Mouse (Mus musculus): Measurements from ENCODE around the gene Sardh. TPM values are rescaled to one million over a fixed set of nuclear protein-coding genes. Genes with fewer than 3 reads are reported as not detected.

Gene Sardh
- total and polyA plus RNA-seq, 3 experiments, result 0.11 TPM; not detected in 2

GRCm38 (mm10) chr2:27161526-27161925 lies 86.6 kb downstream of the Sardh start:
- no peak for ATAC-seq (ENCODE audit: extremely low read depth, insufficient number of reproducible peaks, low FRiP score, poor library complexity, severe bottlenecking)
- Histone ChIP-seq H3K9me3 (replicated peaks) (no peaks in the 10 kb centered on the region), H3K27me3 (ENCODE audit: insufficient read depth, low read length) (no peaks in the 10 kb centered on the region; the same call in 1 of the 2 replicates), H3K4me3 (ENCODE audit: low read depth, low read length) (no peak overlapping the region), H3K36me3 (replicated peaks) (no peaks in the 10 kb centered on the region), H3K4me1 (ENCODE audit: insufficient read depth, low read depth, low read length) (no peaks in the 10 kb centered on the region)
- no peak for DNase-seq (ENCODE audit: low spot score)
- TF ChIP-seq CTCF (IDR thresholded peaks at IDR 0.05; ENCODE audit: low read depth, low read length), result no peak
- no peak for TF ChIP-seq GATA1 (IDR thresholded peaks at IDR 0.05; ENCODE audit: borderline replicate concordance, low read length)
- no peak for TF ChIP-seq POLR2AphosphoS5 (IDR thresholded peaks at IDR 0.05; ENCODE audit: insufficient replicate concordance, low read depth, low read length)
- no peak for TF ChIP-seq TAL1 (conservative IDR thresholded peaks at IDR 0.05; ENCODE audit: low read depth, low read length)

GRCm38 (mm10) chr2:27156596-27156995 lies 91.5 kb downstream of the Sardh start:
- DNase-seq (ENCODE audit: low spot score) (no peak), ATAC-seq (ENCODE audit: extremely low read depth, insufficient number of reproducible peaks, low FRiP score, poor library complexity, severe bottlenecking) (no peak)
- Histone ChIP-seq H3K4me3 (ENCODE audit: low read depth, low read length) (no peak overlapping the region), H3K4me1 (ENCODE audit: insufficient read depth, low read depth, low read length) (no peaks in the 10 kb centered on the region), H3K36me3 (replicated peaks) (no peaks in the 10 kb centered on the region), H3K27me3 (ENCODE audit: insufficient read depth, low read length) (no peaks in the 10 kb centered on the region), H3K9me3 (replicated peaks) (no peaks in the 10 kb centered on the region)
- no peak for TF ChIP-seq GATA1 (IDR thresholded peaks at IDR 0.05; ENCODE audit: borderline replicate concordance, low read length)
- no peak for TF ChIP-seq POLR2AphosphoS5 (IDR thresholded peaks at IDR 0.05; ENCODE audit: insufficient replicate concordance, low read depth, low read length)
- no peak for TF ChIP-seq GATA2 (IDR thresholded peaks at IDR 0.05; ENCODE audit: borderline replicate concordance, low read depth, low read length)
- no peak for TF ChIP-seq CTCF (IDR thresholded peaks at IDR 0.05; ENCODE audit: low read depth, low read length)
- no peak for TF ChIP-seq TAL1 (conservative IDR thresholded peaks at IDR 0.05; ENCODE audit: low read depth, low read length)

- TF ChIP-seq GATA1 (IDR thresholded peaks at IDR 0.05; ENCODE audit: borderline replicate concordance, low read length), result no peak
- no peak for TF ChIP-seq TAL1 (conservative IDR thresholded peaks at IDR 0.05; ENCODE audit: low read depth, low read length)
- TF ChIP-seq POLR2AphosphoS5 (IDR thresholded peaks at IDR 0.05; ENCODE audit: insufficient replicate concordance, low read depth, low read length), result no peak
- TF ChIP-seq CTCF (IDR thresholded peaks at IDR 0.05; ENCODE audit: low read depth, low read length), result no peak
- no peak for TF ChIP-seq GATA2 (IDR thresholded peaks at IDR 0.05; ENCODE audit: borderline replicate concordance, low read depth, low read length)
- Histone ChIP-seq H3K9me3 (replicated peaks) (no peaks in the 10 kb centered on the region), H3K36me3 (replicated peaks) (no peaks in the 10 kb centered on the region), H3K4me1 (ENCODE audit: insufficient read depth, low read depth, low read length) (no peaks in the 10 kb centered on the region), H3K27me3 (ENCODE audit: insufficient read depth, low read length) (no peaks in the 10 kb centered on the region), H3K4me3 (ENCODE audit: low read depth, low read length) (no peak overlapping the region)
- no peak for ATAC-seq (ENCODE audit: extremely low read depth, insufficient number of reproducible peaks, low FRiP score, poor library complexity, severe bottlenecking)
- no peak for DNase-seq (ENCODE audit: low spot score)
These were observed 93.5 kb downstream of the Sardh start for GRCm38 (mm10) chr2:27154466-27155185.

GRCm38 (mm10) chr2:27149457-27149856 lies 98.7 kb downstream of the Sardh start:
- Histone ChIP-seq H3K36me3 (replicated peaks) (no peaks in the 10 kb centered on the region), H3K9me3 (replicated peaks) (no peaks in the 10 kb centered on the region), H3K4me1 (ENCODE audit: insufficient read depth, low read depth, low read length) (no peaks in the 10 kb centered on the region), H3K27me3 (ENCODE audit: insufficient read depth, low read length) (no peaks in the 10 kb centered on the region), H3K4me3 (ENCODE audit: low read depth, low read length) (no peak overlapping the region)
- DNase-seq (ENCODE audit: low spot score) (no peak), ATAC-seq (ENCODE audit: extremely low read depth, insufficient number of reproducible peaks, low FRiP score, poor library complexity, severe bottlenecking) (no peak)
- TF ChIP-seq POLR2AphosphoS5 (IDR thresholded peaks at IDR 0.05; ENCODE audit: insufficient replicate concordance, low read depth, low read length), result no peak
- TF ChIP-seq CTCF (IDR thresholded peaks at IDR 0.05; ENCODE audit: low read depth, low read length), result no peak
- TF ChIP-seq GATA1 (IDR thresholded peaks at IDR 0.05; ENCODE audit: borderline replicate concordance, low read length), result no peak
- TF ChIP-seq TAL1 (conservative IDR thresholded peaks at IDR 0.05; ENCODE audit: low read depth, low read length), result no peak
- TF ChIP-seq GATA2 (IDR thresholded peaks at IDR 0.05; ENCODE audit: borderline replicate concordance, low read depth, low read length), result no peak

GRCm38 (mm10) chr2:27146840-27147239 lies 101.3 kb downstream of the Sardh start:
- Histone ChIP-seq H3K4me3 (ENCODE audit: low read depth, low read length) (no peak overlapping the region), H3K36me3 (replicated peaks) (no peaks in the 10 kb centered on the region), H3K27me3 (ENCODE audit: insufficient read depth, low read length) (no peaks in the 10 kb centered on the region; the same call in 1 of the 2 replicates), H3K9me3 (replicated peaks) (no peaks in the 10 kb centered on the region), H3K4me1 (ENCODE audit: insufficient read depth, low read depth, low read length) (no peaks in the 10 kb centered on the region)
- no peak for TF ChIP-seq GATA2 (IDR thresholded peaks at IDR 0.05; ENCODE audit: borderline replicate concordance, low read depth, low read length)
- no peak for TF ChIP-seq CTCF (IDR thresholded peaks at IDR 0.05; ENCODE audit: low read depth, low read length)
- no peak for TF ChIP-seq GATA1 (IDR thresholded peaks at IDR 0.05; ENCODE audit: borderline replicate concordance, low read length)
- no peak for TF ChIP-seq POLR2AphosphoS5 (IDR thresholded peaks at IDR 0.05; ENCODE audit: insufficient replicate concordance, low read depth, low read length)
- DNase-seq (ENCODE audit: low spot score) (no peak), ATAC-seq (ENCODE audit: extremely low read depth, insufficient number of reproducible peaks, low FRiP score, poor library complexity, severe bottlenecking) (no peak)

GRCm38 (mm10) chr2:27144957-27145356 lies 103.2 kb downstream of the Sardh start:
- no peak for TF ChIP-seq POLR2AphosphoS5 (IDR thresholded peaks at IDR 0.05; ENCODE audit: insufficient replicate concordance, low read depth, low read length)
- TF ChIP-seq TAL1 (conservative IDR thresholded peaks at IDR 0.05; ENCODE audit: low read depth, low read length), result no peak
- Histone ChIP-seq H3K9me3 (replicated peaks) (no peaks in the 10 kb centered on the region), H3K4me3 (ENCODE audit: low read depth, low read length) (no peak overlapping the region), H3K36me3 (replicated peaks) (no peaks in the 10 kb centered on the region), H3K4me1 (ENCODE audit: insufficient read depth, low read depth, low read length) (no peaks in the 10 kb centered on the region), H3K27me3 (ENCODE audit: insufficient read depth, low read length) (no peaks in the 10 kb centered on the region; the same call in 1 of the 2 replicates)
- DNase-seq (ENCODE audit: low spot score), result no peak
- ATAC-seq (ENCODE audit: extremely low read depth, insufficient number of reproducible peaks, low FRiP score, poor library complexity, severe bottlenecking), result no peak
